Mouse (Mus musculus) G1E (cell line): ENCODE results near the gene Ntn1.

ENCODE experiments used
- CTCF ChIP-seq: IDR thresholded peaks from 2 replicates; pipeline ENCODE4 v1.5.1; 2012; ENCODE audit warnings: low read depth, low read length, inconsistent platforms, mixed read lengths
- GATA1 ChIP-seq: IDR thresholded peaks from 2 replicates; pipeline ENCODE4 v1.6.1; 2012; ENCODE audit warnings: borderline replicate concordance, low read length, inconsistent platforms, mixed read lengths
- GATA2 ChIP-seq: IDR thresholded peaks from 2 replicates; pipeline ENCODE4 v1.6.1; 2012; ENCODE audit warnings: low read depth, low read length, inconsistent platforms, borderline replicate concordance
- POLR2AphosphoS5 ChIP-seq: IDR thresholded peaks from 2 replicates; pipeline ENCODE4 v1.6.1; 2012; ENCODE audit warnings: low read depth, low read length, inconsistent platforms; ENCODE audit not compliant: insufficient replicate concordance
- TAL1 ChIP-seq: conservative IDR thresholded peaks from 2 replicates; pipeline ENCODE4 v1.6.1; 2012; ENCODE audit warnings: low read depth, low read length, inconsistent platforms, mixed read lengths

GRCm38 (mm10) chr11:68276945-68277344 lies 123.7 kb downstream of the Ntn1 start:
- TF ChIP-seq CTCF (no peak), POLR2AphosphoS5 (no peak), GATA1 (no peak), TAL1 (no peak), GATA2 (no peak)
